Mouse (Mus musculus): ENCODE measurements around the gene Prkag2. TPM values are rescaled to one million over a fixed set of nuclear protein-coding genes. Genes with fewer than 3 reads are reported as not detected.

Gene Prkag2
- total and polyA plus RNA-seq, 2 experiments from 2014 or later: 62.4 to 112 TPM

GRCm38 (mm10) chr5:24938046-24938822 is 162.2 kb downstream of the Prkag2 start:
- no peaks in the 10 kb centered on the region for H3K9me3 ChIP-seq (ENCODE audit: low read length)
- ATAC-seq: no peak
- WGBS: 66% methylated on average over 5 of the region's 5 CpGs
- H3K36me3 ChIP-seq (ENCODE audit: insufficient read depth): no peaks in the 10 kb centered on the region
- DNase-seq: no peak
- H3K4me1 ChIP-seq (ENCODE audit: insufficient read depth): no peaks in the 10 kb centered on the region
- H3K4me2 ChIP-seq (ENCODE audit: low read depth): no peak overlapping the region
- no peak overlapping the region for H3K9ac ChIP-seq
- no peak for TF ChIP-seq CTCF (IDR thresholded peaks at IDR 0.05; ENCODE audit: low read depth)
- H3K4me3 ChIP-seq (ENCODE audit: low read depth, low read length): no peak overlapping the region
- H3K27me3 ChIP-seq (ENCODE audit: insufficient read depth, low read length): no peaks in the 10 kb centered on the region
- H3K27ac ChIP-seq (ENCODE audit: low read depth, low read length): no peak overlapping the region

- ATAC-seq (no peak), DNase-seq (no peak)
- H3K36me3 ChIP-seq (ENCODE audit: insufficient read depth): no peaks in the 10 kb centered on the region
- H3K9ac ChIP-seq: no peak overlapping the region
- no peak overlapping the region for H3K4me3 ChIP-seq (ENCODE audit: low read depth, low read length)
- no peak for TF ChIP-seq CTCF (IDR thresholded peaks at IDR 0.05; ENCODE audit: low read depth)
- H3K27me3 ChIP-seq (ENCODE audit: insufficient read depth, low read length): no peaks in the 10 kb centered on the region
- WGBS: 78% methylated on average over 8 of the region's 8 CpGs
- no peak overlapping the region for H3K4me2 ChIP-seq (ENCODE audit: low read depth)
- H3K9me3 ChIP-seq (ENCODE audit: low read length): no peaks in the 10 kb centered on the region
- H3K27ac ChIP-seq (ENCODE audit: low read depth, low read length): no peak overlapping the region
- H3K4me1 ChIP-seq (ENCODE audit: insufficient read depth): no peaks in the 10 kb centered on the region
Measured at GRCm38 (mm10) chr5:24936451-24936850, 164.0 kb downstream of the Prkag2 start.

DNA sequence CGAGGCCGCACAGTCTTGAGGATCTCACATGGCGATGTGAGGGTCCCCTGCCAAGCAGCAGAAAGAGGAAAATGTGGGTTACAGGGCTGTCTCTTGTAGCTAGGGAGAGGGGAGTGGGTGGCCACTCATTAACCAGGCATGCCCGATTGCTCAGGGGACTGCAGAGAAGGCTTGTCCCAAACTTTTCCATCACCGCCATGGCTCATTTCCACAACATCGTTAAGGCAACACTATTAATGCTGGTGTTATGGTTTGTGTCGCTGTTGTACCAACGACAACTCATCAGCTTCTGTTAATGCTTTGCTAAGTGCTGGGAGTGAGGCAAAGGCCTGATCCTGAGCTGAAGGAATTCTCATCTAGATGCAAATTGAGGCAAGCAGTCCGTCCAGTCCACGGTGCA is 165.0 kb downstream of the Prkag2 start:
- TF ChIP-seq CTCF (IDR thresholded peaks at IDR 0.05; ENCODE audit: low read depth): no peak
- Histone ChIP-seq H3K9ac (no peak overlapping the region), H3K27me3 (ENCODE audit: insufficient read depth, low read length) (no peaks in the 10 kb centered on the region), H3K4me3 (ENCODE audit: low read depth, low read length) (no peak overlapping the region), H3K36me3 (ENCODE audit: insufficient read depth) (no peaks in the 10 kb centered on the region), H3K4me1 (ENCODE audit: insufficient read depth) (no peaks in the 10 kb centered on the region), H3K4me2 (ENCODE audit: low read depth) (no peak overlapping the region), H3K27ac (ENCODE audit: low read depth, low read length) (no peak overlapping the region), H3K9me3 (ENCODE audit: low read length) (no peaks in the 10 kb centered on the region)
- no peak for ATAC-seq
- no peak for DNase-seq
- 55% methylated on average over 10 of the region's 10 CpGs for WGBS

DNA sequence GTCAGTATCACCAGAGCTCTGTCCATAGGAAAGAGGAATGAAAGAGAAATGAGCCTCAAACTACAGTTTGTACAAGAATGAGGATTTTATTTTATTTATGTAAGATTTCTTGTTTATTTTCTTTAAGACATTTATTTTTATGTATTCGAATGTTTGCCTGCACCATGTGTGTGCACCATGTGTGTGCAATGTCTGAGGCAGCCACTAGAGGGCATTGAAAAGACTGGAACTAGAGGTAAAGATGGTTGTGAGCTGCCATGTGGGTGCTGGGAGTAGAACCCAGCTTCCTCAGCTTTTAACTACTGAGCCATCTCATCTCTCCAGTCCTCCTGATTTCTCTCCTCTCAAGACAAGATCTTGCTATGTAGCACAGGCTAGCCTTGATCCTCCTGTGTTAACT is 166.7 kb downstream of the Prkag2 start:
- TF ChIP-seq CTCF (IDR thresholded peaks at IDR 0.05; ENCODE audit: low read depth): peak; percentile 14; the same call in 1 of the 2 replicates
- DNase-seq (no peak), ATAC-seq (no peak)
- no peak overlapping the region for H3K9ac ChIP-seq
- H3K4me3 ChIP-seq (ENCODE audit: low read depth, low read length): no peak overlapping the region
- H3K27ac ChIP-seq (ENCODE audit: low read depth, low read length): no peak overlapping the region
- 92% methylated on average over 1 of the region's 1 CpGs for WGBS
- H3K4me1 ChIP-seq (ENCODE audit: insufficient read depth): no peaks in the 10 kb centered on the region
- no peaks in the 10 kb centered on the region for H3K27me3 ChIP-seq (ENCODE audit: insufficient read depth, low read length)
- no peaks in the 10 kb centered on the region for H3K9me3 ChIP-seq (ENCODE audit: low read length)
- no peak overlapping the region for H3K4me2 ChIP-seq (ENCODE audit: low read depth)
- H3K36me3 ChIP-seq (ENCODE audit: insufficient read depth): no peaks in the 10 kb centered on the region

DNA sequence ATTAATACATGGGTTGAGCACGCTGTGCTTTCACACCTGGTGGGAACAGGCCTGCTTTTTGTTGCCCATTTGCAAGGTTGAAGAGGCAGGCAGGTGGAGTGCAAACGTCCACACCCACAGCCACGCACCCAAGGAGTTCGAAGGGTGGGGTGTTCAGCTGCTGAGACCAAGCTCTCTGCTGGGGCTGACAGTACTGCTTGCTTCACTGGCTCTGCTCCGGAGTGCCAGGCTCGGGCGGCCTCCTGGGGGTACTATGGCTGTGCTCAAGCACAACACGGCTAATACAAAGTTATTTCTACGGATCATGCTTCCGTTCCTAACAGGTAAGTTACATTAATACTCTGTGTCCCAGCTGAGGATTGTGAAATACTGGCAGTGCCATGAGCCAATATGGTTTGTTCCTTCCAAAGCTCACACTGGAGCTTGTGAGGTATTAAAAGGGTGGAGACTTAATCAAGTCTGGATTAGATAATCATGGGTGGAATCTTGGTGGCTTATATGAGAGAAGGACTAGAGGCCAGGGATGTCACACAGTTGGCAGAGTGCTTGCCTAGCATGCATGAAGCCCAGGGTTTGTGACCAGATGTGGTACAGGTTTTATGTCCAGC is 168.8 kb downstream of the Prkag2 start:
- Histone ChIP-seq H3K9ac (no peak overlapping the region), H3K4me1 (ENCODE audit: insufficient read depth) (no peaks in the 10 kb centered on the region), H3K4me3 (ENCODE audit: low read depth, low read length) (no peak overlapping the region), H3K27me3 (ENCODE audit: insufficient read depth, low read length) (no peaks in the 10 kb centered on the region), H3K9me3 (ENCODE audit: low read length) (no peaks in the 10 kb centered on the region), H3K4me2 (ENCODE audit: low read depth) (no peak overlapping the region), H3K27ac (ENCODE audit: low read depth, low read length) (no peak overlapping the region), H3K36me3 (ENCODE audit: insufficient read depth) (no peaks in the 10 kb centered on the region)
- no peak for TF ChIP-seq CTCF (IDR thresholded peaks at IDR 0.05; ENCODE audit: low read depth)
- 88% methylated on average over 10 of the region's 10 CpGs for WGBS
- ATAC-seq (no peak), DNase-seq (no peak)

GRCm38 (mm10) chr5:24930831-24931577 is 169.4 kb downstream of the Prkag2 start:
- WGBS: 78% methylated on average over 8 of the region's 8 CpGs
- H3K27ac ChIP-seq (ENCODE audit: low read depth, low read length): no peak overlapping the region
- no peak overlapping the region for H3K9ac ChIP-seq
- no peaks in the 10 kb centered on the region for H3K9me3 ChIP-seq (ENCODE audit: low read length)
- no peaks in the 10 kb centered on the region for H3K36me3 ChIP-seq (ENCODE audit: insufficient read depth)
- no peak overlapping the region for H3K4me2 ChIP-seq (ENCODE audit: low read depth)
- H3K4me1 ChIP-seq (ENCODE audit: insufficient read depth): no peaks in the 10 kb centered on the region
- ATAC-seq (no peak), DNase-seq (no peak)
- no peak for TF ChIP-seq CTCF (IDR thresholded peaks at IDR 0.05; ENCODE audit: low read depth)
- H3K4me3 ChIP-seq (ENCODE audit: low read depth, low read length): no peak overlapping the region
- no peaks in the 10 kb centered on the region for H3K27me3 ChIP-seq (ENCODE audit: insufficient read depth, low read length)

DNA sequence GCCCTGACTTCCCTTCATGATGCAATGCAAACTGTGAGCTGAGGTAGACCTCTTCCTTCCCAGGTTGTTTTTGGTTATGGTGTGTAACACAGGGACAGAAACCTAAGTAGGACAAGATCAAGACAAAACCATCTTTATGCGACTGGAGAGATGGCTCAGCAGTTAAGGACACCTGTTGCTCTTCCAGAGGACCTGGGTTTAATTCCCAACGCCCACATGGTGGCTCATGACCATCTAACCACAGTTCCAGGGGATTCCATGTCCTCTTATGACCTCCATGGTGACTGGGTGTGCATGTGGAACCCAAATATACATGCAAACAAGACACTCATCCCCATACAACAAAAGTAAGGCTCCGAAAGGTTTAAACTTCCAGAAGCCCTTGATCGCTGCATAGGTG is 171.6 kb downstream of the Prkag2 start:
- Histone ChIP-seq H3K36me3 (ENCODE audit: insufficient read depth) (no peaks in the 10 kb centered on the region), H3K4me2 (ENCODE audit: low read depth) (no peak overlapping the region), H3K9ac (no peak overlapping the region), H3K4me3 (ENCODE audit: low read depth, low read length) (no peak overlapping the region), H3K9me3 (ENCODE audit: low read length) (no peaks in the 10 kb centered on the region), H3K4me1 (ENCODE audit: insufficient read depth) (no peaks in the 10 kb centered on the region), H3K27ac (ENCODE audit: low read depth, low read length) (no peak overlapping the region), H3K27me3 (ENCODE audit: insufficient read depth, low read length) (no peaks in the 10 kb centered on the region)
- no peak for TF ChIP-seq CTCF (IDR thresholded peaks at IDR 0.05; ENCODE audit: low read depth)
- DNase-seq (no peak), ATAC-seq (no peak)
- WGBS: 94% methylated on average over 4 of the region's 4 CpGs
